Comparison of ENCODE assay signal across 15 mouse cellular contexts in genomic region chr5:76858444-76858843, GRCm38 (mm10). TPM values are rescaled to one million over a fixed set of nuclear protein-coding genes. Genes with fewer than 3 reads are reported as not detected.
DNase-seq lines count a peak whose midpoint lies in the region; ATAC-seq lines count a peak whose summit lies in the region.
"Had no signal": no experiment of that assay in that cellular context is flagged by ENCODE, and none has a peak within 500 bp of the region (broad histone marks: within the 10 kb centered on the region; RNA-seq: fewer than 3 reads in every experiment).

No protein-coding gene starts in this region.

- no peaks in the 10 kb centered on the region for H3K9me3 ChIP-seq in heart, embryonic 10.5 days
- H3K9me3 ChIP-seq in kidney, embryonic 15.5 days (replicated peaks), result no peaks in the 10 kb centered on the region
- no peaks in the 10 kb centered on the region for H3K9me3 ChIP-seq in neural tube, embryonic 15.5 days (replicated peaks)
- H3K9me3 ChIP-seq: forebrain, embryonic 15.5 days; G1E had no signal

- peak overlapping the region; percentile 85 for H3K4me2 ChIP-seq in kidney, embryonic 15.5 days
- 0 out of 2 replicates have a peak overlapping the region, but pooled peaks have one; percentile 51 for H3K4me2 ChIP-seq in neural tube, embryonic 15.5 days
- H3K4me2 ChIP-seq: forebrain, embryonic 15.5 days had no signal

- DNase-seq in heart, embryonic 10.5 days (ENCODE audit: low spot score), result no peak
- DNase-seq in heart, adult 18-20 months, result no peak
- DNase-seq in kidney, adult 8-10 months, result no peak
- DNase-seq in ZHBTc4 (ENCODE audit: low read depth, low spot score), result peak; percentile 55
- no peak for DNase-seq in gastrocnemius, postnatal 36 days
- no peak for DNase-seq in cerebellum, adult 8-10 months
- DNase-seq: cerebellum, adult 9-11 months; gastrocnemius, postnatal 10 days; kidney, postnatal 14 days; thymus, adult 2 months had no signal

- H3K9ac ChIP-seq in kidney, embryonic 15.5 days, result no peak overlapping the region
- H3K9ac ChIP-seq in neural tube, embryonic 15.5 days (replicated peaks), result no peak overlapping the region
- H3K9ac ChIP-seq: forebrain, embryonic 15.5 days had no signal

- H3K36me3 ChIP-seq in heart, embryonic 10.5 days, result no peaks in the 10 kb centered on the region; the same call in 1 of the 2 replicates
- peaks cover 5% of the 10 kb centered on the region; the same call in 1 of the 2 replicates for H3K36me3 ChIP-seq in kidney, embryonic 15.5 days
- peaks cover 32% of the 10 kb centered on the region for H3K36me3 ChIP-seq in neural tube, embryonic 15.5 days

- intact Hi-C loops in gastrocnemius, postnatal 36 days (cut with DNase I), result no loop called here

- peaks cover 71% of the 10 kb centered on the region for H3K4me1 ChIP-seq in heart, embryonic 10.5 days
- peaks cover 22% of the 10 kb centered on the region for H3K4me1 ChIP-seq in kidney, embryonic 15.5 days
- peaks cover 10% of the 10 kb centered on the region; the same call in 1 of the 2 replicates for H3K4me1 ChIP-seq in neural tube, embryonic 15.5 days

- 27% methylated on average over 13 of the region's 13 CpGs for WGBS in heart, embryonic 10.5 days
- WGBS in kidney, embryonic 15.5 days, result 80% methylated on average over 13 of the region's 13 CpGs
- 83% methylated on average over 13 of the region's 13 CpGs for WGBS in neural tube, embryonic 15.5 days

- H3K27ac ChIP-seq in heart, embryonic 10.5 days, result peak overlapping the region; percentile 94
- H3K27ac ChIP-seq in kidney, embryonic 15.5 days, result no peak overlapping the region
- H3K27ac ChIP-seq in neural tube, embryonic 15.5 days (replicated peaks), result no peak overlapping the region
- H3K27ac ChIP-seq: forebrain, embryonic 15.5 days had no signal

- peak overlapping the region; percentile 74 for H3K4me3 ChIP-seq in heart, embryonic 10.5 days
- peak overlapping the region; percentile 41; the same call in 1 of the 2 replicates for H3K4me3 ChIP-seq in kidney, embryonic 15.5 days (replicated peaks)
- H3K4me3 ChIP-seq in neural tube, embryonic 15.5 days (replicated peaks), result no peak overlapping the region
- H3K4me3 ChIP-seq: forebrain, embryonic 15.5 days had no signal

- H3K27me3 ChIP-seq in heart, embryonic 10.5 days (ENCODE audit: insufficient read depth, poor library complexity, severe bottlenecking), result peaks cover 43% of the 10 kb centered on the region
- H3K27me3 ChIP-seq in kidney, embryonic 15.5 days, result peaks cover 43% of the 10 kb centered on the region
- peaks cover 7% of the 10 kb centered on the region; the same call in 1 of the 2 replicates for H3K27me3 ChIP-seq in neural tube, embryonic 15.5 days (replicated peaks)
- H3K27me3 ChIP-seq: forebrain, embryonic 15.5 days had no signal

- ATAC-seq in kidney, embryonic 15.5 days (replicated peaks; ENCODE audit: low FRiP score), result no peak
- no peak for ATAC-seq in neural tube, embryonic 15.5 days (ENCODE audit: low FRiP score)
- ATAC-seq: activated CD4-positive, CD25-positive, alpha-beta regulatory T cell, adult 4 months; forebrain, embryonic 15.5 days had no signal

RNA-seq across cellular contexts. Expression of gene Aasdh, which starts 46.9 kb away (rescaled TPM):
- polyA plus RNA-seq in heart, embryonic 10.5 days (2016; fragmentation: Nextera tagmentation; extraction: Ambion mirVana), result 14.8 and 21.3 TPM in 2 replicates
- 10 to 100 TPM; 16.8 to 16.9 TPM for total RNA-seq in heart, adult 18-20 months (2021)
- 16.8 and 18.1 TPM in 2 replicates for polyA plus RNA-seq in kidney, embryonic 15.5 days (2015; fragmentation: Nextera tagmentation; extraction: Ambion mirVana)
- polyA plus RNA-seq in neural tube, embryonic 15.5 days (2015; fragmentation: Nextera tagmentation; extraction: Ambion mirVana), result 17.0 TPM in 2 replicates
- 10 to 100 TPM; 10.2 TPM for total RNA-seq in gastrocnemius, postnatal 36 days (2021)
